Mouse (Mus musculus) CD4-positive naive resting alpha-beta T cell, adult 57 days (primary cell): ENCODE results near the gene Vwc2. TPM values are rescaled to one million over a fixed set of nuclear protein-coding genes. Genes with fewer than 3 reads are reported as not detected.

ENCODE experiments used
- total RNA-seq: library from RNA; stranded (reverse); gene quantifications from one replicate; pipeline ENCODE4 v1.2.4, GENCODE M21; 2023

Vwc2 gene
- total RNA-seq: not detected

GRCm38 (mm10) chr11:11113576-11114233 lies at the start of gene Vwc2:
Gene Vwc2 (plus strand): TSS chr11:11114223.

